Mouse (Mus musculus): Measurements from ENCODE around the gene Clstn3.
"Not testable (repeated sequence)": the region's sequence is repeated elsewhere in the genome, so short reads cannot be mapped to it uniquely, and the experiment has no call there.

GRCm38 (mm10) chr6:124475335-124476075 lies 10.9 kb upstream of the Clstn3 start:
- not testable (repeated sequence) for TF ChIP-seq CTCF, EP300 (IDR thresholded peaks at IDR 0.05)

Data from lung, postnatal 0 days (tissue).